Mouse (Mus musculus) forebrain, embryonic 11.5 days (tissue): ENCODE data around the gene Bbox1. TPM values are rescaled to one million over a fixed set of nuclear protein-coding genes. Genes with fewer than 3 reads are reported as not detected.

Source experiments
- ATAC-seq: fragments of 200-750 bp; cut with Nextera tagmentation; replicated peaks from 2 replicates; pipeline ENCODE4 v1.8.0; 2017; ENCODE audit warnings: moderate TSS enrichment; ENCODE audit not compliant: low FRiP score
- DNase-seq: peaks from one replicate; pipeline ENCODE4 v3.0.0-alpha.2; 2017; ENCODE audit warnings: low spot score
- H3K27ac ChIP-seq: fragments of 300-500 bp; sonication (generic); 2 replicates; pipeline ENCODE4 v1.5.1; 2014; ENCODE audit warnings: low read depth, low read length
- H3K27me3 ChIP-seq: fragments of 300-500 bp; sonication (generic); 2 replicates; pipeline ENCODE4 v1.6.1; 2014; ENCODE audit warnings: mild to moderate bottlenecking, low read length, mixed read lengths; ENCODE audit not compliant: control insufficient read depth, insufficient read depth
- H3K36me3 ChIP-seq: fragments of 300-500 bp; sonication (generic); 2 replicates; pipeline ENCODE4 v1.6.1; 2014; ENCODE audit warnings: mild to moderate bottlenecking, low read length, moderate library complexity, mixed read lengths; ENCODE audit not compliant: control insufficient read depth, insufficient read depth
- H3K4me1 ChIP-seq: fragments of 300-500 bp; sonication (generic); replicated peaks from 2 replicates; pipeline ENCODE4 v1.6.1; 2014; ENCODE audit warnings: low read length, mixed read lengths; ENCODE audit not compliant: control insufficient read depth, insufficient read depth
- H3K4me2 ChIP-seq: fragments of 300-500 bp; sonication (generic); 2 replicates; pipeline ENCODE4 v1.6.1; 2014; ENCODE audit warnings: low read depth, mild to moderate bottlenecking, low read length, moderate library complexity, mixed read lengths; ENCODE audit not compliant: severe bottlenecking
- H3K4me3 ChIP-seq: fragments of 300-500 bp; sonication (generic); 2 replicates; pipeline ENCODE4 v1.5.1; 2014; ENCODE audit warnings: low read depth, low read length
- H3K9ac ChIP-seq: fragments of 300-500 bp; sonication (generic); 2 replicates; pipeline ENCODE4 v1.6.1; 2014; ENCODE audit warnings: low read length
- H3K9me3 ChIP-seq: fragments of 300-500 bp; sonication (generic); 2 replicates; pipeline ENCODE4 v1.6.1; 2016; ENCODE audit warnings: low read length, mixed read lengths; ENCODE audit not compliant: control insufficient read depth
- WGBS: fragments of 180-500 bp; shearing (Covaris S2); extraction: QIAGEN DNeasy Blood & Tissue Kit; methylation state at CpG from one replicate; pipeline ENCODE4 v1.1.7; 2014; 5-methylcytosine and 5-hydroxymethylcytosine counted together
- polyA plus RNA-seq: library from polyadenylated mRNA; unstranded; fragments of >200 nt; fragmentation: Nextera tagmentation; extraction: Ambion mirVana; gene quantifications from 2 replicates; pipeline ENCODE4 v1.2.1, GENCODE M21; 2014

The Bbox1 gene
- polyA plus RNA-seq, 1 experiment from 2014 or later, result not detected

- H3K4me2 ChIP-seq, result no peak overlapping the region
Observed at GRCm38 (mm10) chr2:110229143-110230087, 84.9 kb downstream of the Bbox1 start.

GRCm38 (mm10) chr2:110226421-110226820 is 87.9 kb downstream of the Bbox1 start:
- WGBS, result 57% methylated on average over 4 of the region's 4 CpGs
- Histone ChIP-seq H3K36me3 (no peaks in the 10 kb centered on the region), H3K9ac (no peak overlapping the region), H3K4me1 (no peaks in the 10 kb centered on the region), H3K27me3 (no peaks in the 10 kb centered on the region), H3K9me3 (no peaks in the 10 kb centered on the region), H3K27ac (no peak overlapping the region), H3K4me3 (no peak overlapping the region), H3K4me2 (no peak overlapping the region)
- ATAC-seq (no peak), DNase-seq (no peak)

More at GRCm38 (mm10) chr2:110229143-110230087, 84.9 kb downstream of the Bbox1 start:
- ATAC-seq, result peak; percentile 89
- no peak for DNase-seq
- Histone ChIP-seq H3K4me1 (no peaks in the 10 kb centered on the region), H3K36me3 (no peaks in the 10 kb centered on the region), H3K9ac (no peak overlapping the region), H3K4me3 (no peak overlapping the region), H3K9me3 (no peaks in the 10 kb centered on the region), H3K27me3 (no peaks in the 10 kb centered on the region), H3K27ac (no peak overlapping the region)
- 42% methylated on average over 15 of the region's 15 CpGs for WGBS

GRCm38 (mm10) chr2:110225969-110226368 is 88.4 kb downstream of the Bbox1 start:
- no peak overlapping the region for H3K4me2 ChIP-seq
- H3K9me3 ChIP-seq, result no peaks in the 10 kb centered on the region
- H3K4me3 ChIP-seq, result no peak overlapping the region
- no peaks in the 10 kb centered on the region for H3K36me3 ChIP-seq
- DNase-seq, result no peak
- H3K4me1 ChIP-seq, result no peaks in the 10 kb centered on the region
- no peak overlapping the region for H3K9ac ChIP-seq
- ATAC-seq, result no peak
- H3K27me3 ChIP-seq, result no peaks in the 10 kb centered on the region
- H3K27ac ChIP-seq, result no peak overlapping the region

GRCm38 (mm10) chr2:110222793-110223192 is 91.6 kb downstream of the Bbox1 start:
- Histone ChIP-seq H3K4me3 (no peak overlapping the region), H3K4me2 (no peak overlapping the region), H3K9me3 (no peaks in the 10 kb centered on the region), H3K36me3 (no peaks in the 10 kb centered on the region), H3K9ac (no peak overlapping the region), H3K27me3 (no peaks in the 10 kb centered on the region), H3K4me1 (no peaks in the 10 kb centered on the region), H3K27ac (no peak overlapping the region)
- no peak for DNase-seq
- ATAC-seq, result no peak
- 93% methylated on average over 2 of the region's 2 CpGs for WGBS

GRCm38 (mm10) chr2:110220492-110220891 is 93.9 kb downstream of the Bbox1 start:
- no peak overlapping the region for H3K4me2 ChIP-seq
- H3K9ac ChIP-seq, result no peak overlapping the region
- H3K9me3 ChIP-seq, result no peaks in the 10 kb centered on the region
- no peaks in the 10 kb centered on the region for H3K36me3 ChIP-seq
- no peak overlapping the region for H3K27ac ChIP-seq
- no peaks in the 10 kb centered on the region for H3K27me3 ChIP-seq
- no peaks in the 10 kb centered on the region for H3K4me1 ChIP-seq
- DNase-seq (no peak), ATAC-seq (no peak)
- WGBS, result 71% methylated on average over 1 of the region's 1 CpGs
- H3K4me3 ChIP-seq, result no peak overlapping the region

GRCm38 (mm10) chr2:110215685-110216058 is 98.7 kb downstream of the Bbox1 start:
- H3K9ac ChIP-seq, result no peak overlapping the region
- H3K27ac ChIP-seq, result no peak overlapping the region
- DNase-seq (no peak), ATAC-seq (no peak)
- no peak overlapping the region for H3K4me2 ChIP-seq
- no peak overlapping the region for H3K4me3 ChIP-seq
- H3K9me3 ChIP-seq, result no peaks in the 10 kb centered on the region
- no peaks in the 10 kb centered on the region for H3K4me1 ChIP-seq
- WGBS, result 84% methylated on average over 3 of the region's 3 CpGs
- no peaks in the 10 kb centered on the region for H3K27me3 ChIP-seq
- no peaks in the 10 kb centered on the region for H3K36me3 ChIP-seq

GRCm38 (mm10) chr2:110214991-110215684 is 99.2 kb downstream of the Bbox1 start:
- Histone ChIP-seq H3K4me2 (no peak overlapping the region), H3K27ac (no peak overlapping the region), H3K4me1 (no peaks in the 10 kb centered on the region), H3K36me3 (no peaks in the 10 kb centered on the region), H3K9ac (no peak overlapping the region), H3K9me3 (no peaks in the 10 kb centered on the region), H3K4me3 (no peak overlapping the region), H3K27me3 (no peaks in the 10 kb centered on the region)
- no peak for ATAC-seq
- 73% methylated on average over 9 of the region's 9 CpGs for WGBS
- DNase-seq, result no peak

- Histone ChIP-seq H3K4me1 (no peaks in the 10 kb centered on the region), H3K9ac (no peak overlapping the region), H3K36me3 (no peaks in the 10 kb centered on the region), H3K27me3 (no peaks in the 10 kb centered on the region), H3K9me3 (no peaks in the 10 kb centered on the region), H3K4me3 (no peak overlapping the region), H3K4me2 (no peak overlapping the region), H3K27ac (no peak overlapping the region)
- WGBS, result 87% methylated on average over 4 of the region's 4 CpGs
- ATAC-seq (no peak), DNase-seq (no peak)
Observed at GRCm38 (mm10) chr2:110214278-110214677, 100.1 kb downstream of the Bbox1 start.
